Mouse (Mus musculus): ENCODE measurements around the gene Adamts13. TPM values are rescaled to one million over a fixed set of nuclear protein-coding genes. Genes with fewer than 3 reads are reported as not detected.

The Adamts13 gene
- total RNA-seq, 2 experiments from 2014 or later = 1.0 to 1.4 TPM

DNA sequence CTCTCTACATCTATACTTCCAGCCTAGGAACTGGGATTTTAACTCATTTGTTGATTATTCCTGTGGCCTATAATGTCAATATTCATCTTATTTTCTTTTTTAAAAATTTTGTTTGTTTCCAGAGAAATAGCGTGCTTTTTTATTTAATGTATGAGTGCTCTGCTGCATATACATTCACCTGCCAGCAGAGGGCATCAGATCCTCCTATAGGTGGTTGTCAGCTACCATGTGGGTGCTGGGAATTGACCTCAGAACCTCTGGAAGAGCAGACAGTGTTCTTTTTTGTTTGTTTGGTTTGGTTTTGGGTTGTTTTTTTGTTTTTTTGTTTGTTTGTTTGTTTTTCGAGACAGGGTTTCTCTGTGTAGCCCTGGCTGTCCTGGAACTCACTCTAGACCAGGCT, 6.0 kb upstream of the Adamts13 start:
- no peak for DNase-seq (ENCODE audit: low spot score in 2 of 2)

DNA sequence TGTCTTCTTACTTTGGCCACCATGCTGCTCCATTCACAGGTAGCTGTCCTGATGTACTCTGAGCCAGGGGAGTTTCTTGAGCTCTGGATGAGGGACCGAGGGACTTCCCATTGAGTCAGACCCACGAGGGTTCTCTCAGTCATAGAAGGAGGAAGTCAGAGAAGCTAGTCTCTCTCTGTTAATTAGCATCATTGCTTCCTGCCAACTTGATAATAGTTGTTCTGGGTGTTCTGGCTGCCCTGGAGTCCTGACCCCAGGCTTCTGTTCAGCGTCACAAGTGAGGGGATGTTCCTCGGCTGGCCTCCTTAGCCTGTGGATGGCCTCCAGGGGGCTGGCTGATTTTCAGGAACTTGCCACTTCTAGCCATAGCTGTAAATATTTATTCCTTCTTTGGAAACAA, 744 bp downstream of the Adamts13 start:
- DNase-seq (ENCODE audit: low spot score in 2 of 2) = no peak

GRCm38 (mm10) chr2:26980361-26980760, 7.1 kb downstream of the Adamts13 start:
- no peak for DNase-seq (ENCODE audit: low spot score in 2 of 2)

- no peak for DNase-seq (ENCODE audit: low spot score in 2 of 2)
Measured at GRCm38 (mm10) chr2:26984179-26984578, 11.0 kb downstream of the Adamts13 start.

- no peak for DNase-seq (ENCODE audit: low spot score in 2 of 2)
Measured at GRCm38 (mm10) chr2:26984640-26985039, 11.4 kb downstream of the Adamts13 start.

DNA sequence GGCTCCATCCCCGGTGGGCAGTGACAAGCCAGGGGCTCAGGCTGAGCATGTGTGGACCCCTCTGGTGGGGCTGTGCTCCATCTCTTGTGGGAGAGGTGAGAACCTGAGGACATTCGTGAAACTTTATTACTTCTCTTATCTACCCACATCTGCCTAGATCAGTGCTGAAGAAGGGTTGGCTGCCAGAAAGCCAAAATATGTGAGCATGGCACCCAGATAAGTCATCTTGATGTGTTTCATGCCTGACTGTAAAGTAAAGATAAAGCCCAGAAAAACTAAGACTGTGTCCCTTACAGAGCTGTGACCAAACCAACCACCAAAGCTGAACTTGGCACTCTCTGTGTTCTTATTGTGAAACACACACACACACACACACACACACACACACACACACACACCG, 20.7 kb downstream of the Adamts13 start:
- no peak for DNase-seq (ENCODE audit: low spot score in 2 of 2)

GRCm38 (mm10) chr2:26997498-26997897, 24.3 kb downstream of the Adamts13 start:
- no peak for DNase-seq (ENCODE audit: low spot score in 2 of 2)

DNA sequence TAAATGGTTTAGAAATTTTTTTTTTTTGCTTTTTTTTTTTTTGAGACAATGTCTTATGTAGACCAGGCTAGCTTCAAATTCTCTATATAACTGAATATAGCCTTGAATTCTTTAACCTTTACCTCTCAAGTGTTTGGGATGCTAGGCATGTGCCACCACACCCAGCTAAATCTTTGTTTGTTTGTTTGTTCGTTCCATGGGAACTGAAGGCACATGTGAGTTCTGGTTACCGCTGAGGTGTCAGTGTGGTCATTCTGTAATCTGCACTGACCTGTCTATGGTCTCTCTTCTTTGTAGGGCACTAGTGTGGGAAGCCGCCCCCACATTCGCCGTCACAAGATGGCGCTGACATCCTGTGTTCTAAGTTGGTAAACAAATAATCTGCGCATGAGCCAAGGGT, 24.8 kb downstream of the Adamts13 start:
- DNase-seq (ENCODE audit: low spot score in 2 of 2) = no peak

- DNase-seq (ENCODE audit: low spot score in 2 of 2) = peak in 1 of 2 experiments; percentile 46
Measured at GRCm38 (mm10) chr2:27006255-27006654, 33.0 kb downstream of the Adamts13 start.

- no peak for DNase-seq (ENCODE audit: low spot score in 2 of 2)
Measured at GRCm38 (mm10) chr2:27007701-27008100, 34.5 kb downstream of the Adamts13 start.

GRCm38 (mm10) chr2:27009714-27010244, 36.6 kb downstream of the Adamts13 start, which contains the start of gene Cacfd1:
Gene Cacfd1 (plus strand): TSS chr2:27009926.
- DNase-seq (ENCODE audit: low spot score in 2 of 2) = peak; percentile 68 to 84

GRCm38 (mm10) chr2:27017802-27018201, 44.6 kb downstream of the Adamts13 start:
- DNase-seq (ENCODE audit: low spot score in 2 of 2) = peak in 1 of 2 experiments; percentile 83

GRCm38 (mm10) chr2:27019530-27019929, 46.3 kb downstream of the Adamts13 start:
- DNase-seq (ENCODE audit: low spot score in 2 of 2) = no peak

DNA sequence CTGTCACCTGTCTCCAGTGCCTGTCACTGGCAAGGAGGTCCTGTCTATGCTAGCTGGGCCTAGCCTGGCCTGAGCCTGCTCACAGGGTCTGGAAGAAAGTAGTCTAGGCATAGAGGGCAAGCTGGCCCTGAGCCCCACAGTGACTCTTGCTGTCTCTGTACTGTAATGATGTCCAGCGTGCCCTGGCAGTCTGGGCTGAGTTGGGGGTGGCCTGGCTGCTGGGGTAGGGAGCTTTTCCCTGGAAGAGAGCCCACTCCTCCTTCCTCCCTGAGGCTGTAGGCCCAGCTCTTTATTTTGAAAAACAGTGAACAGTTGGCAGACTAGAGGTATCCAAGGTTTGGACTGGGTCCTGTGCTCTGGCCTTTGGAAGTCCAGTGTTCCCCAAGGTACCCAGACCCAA, 47.9 kb downstream of the Adamts13 start:
- DNase-seq (ENCODE audit: low spot score in 2 of 2) = no peak

- DNase-seq (ENCODE audit: low spot score in 2 of 2) = no peak
Measured at GRCm38 (mm10) chr2:27022612-27023011, 49.4 kb downstream of the Adamts13 start.

DNA sequence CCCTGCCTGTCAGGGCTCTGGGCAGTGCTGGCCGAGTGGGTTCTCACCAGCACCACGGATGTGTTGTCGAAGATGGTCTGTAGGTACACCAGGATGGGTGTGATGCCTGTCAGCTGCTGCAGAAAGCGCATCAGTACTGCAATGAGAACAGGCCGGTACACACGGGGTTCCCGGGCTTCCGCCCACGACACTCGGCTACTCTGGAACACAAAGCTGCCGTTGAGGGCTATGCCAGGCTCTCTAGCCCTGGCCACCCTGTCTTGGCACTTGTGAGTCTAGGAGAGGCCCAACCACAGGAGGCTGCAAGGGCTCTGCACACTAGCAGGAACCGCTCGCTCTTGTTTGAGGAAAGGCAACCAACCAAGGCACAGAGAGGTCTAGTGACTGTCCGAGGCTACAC, 50.9 kb downstream of the Adamts13 start:
- DNase-seq (ENCODE audit: low spot score in 2 of 2) = peak in 1 of 2 experiments; percentile 52

GRCm38 (mm10) chr2:27025545-27025944, 52.3 kb downstream of the Adamts13 start:
- no peak for DNase-seq (ENCODE audit: low spot score in 2 of 2)

DNA sequence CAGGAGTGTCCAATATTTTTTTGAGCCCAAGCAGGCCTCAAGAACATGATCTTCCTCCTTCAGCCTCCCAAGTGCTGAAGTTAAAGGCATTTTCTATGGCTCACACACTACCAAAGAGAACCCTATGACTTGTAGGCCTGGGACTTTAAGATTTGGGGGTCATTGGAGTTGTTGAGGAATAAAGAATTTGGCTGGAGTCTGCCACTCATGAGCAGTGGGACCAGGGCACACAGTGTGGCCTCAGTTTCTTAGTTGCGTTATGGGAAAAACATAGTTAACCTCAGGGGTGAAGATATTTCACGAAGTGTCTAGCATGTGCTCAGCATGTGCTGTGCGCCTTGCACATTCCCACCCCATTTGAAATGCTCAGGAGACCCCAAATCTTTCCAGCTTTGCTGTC, 53.1 kb downstream of the Adamts13 start:
- DNase-seq (ENCODE audit: low spot score in 2 of 2) = no peak

DNA sequence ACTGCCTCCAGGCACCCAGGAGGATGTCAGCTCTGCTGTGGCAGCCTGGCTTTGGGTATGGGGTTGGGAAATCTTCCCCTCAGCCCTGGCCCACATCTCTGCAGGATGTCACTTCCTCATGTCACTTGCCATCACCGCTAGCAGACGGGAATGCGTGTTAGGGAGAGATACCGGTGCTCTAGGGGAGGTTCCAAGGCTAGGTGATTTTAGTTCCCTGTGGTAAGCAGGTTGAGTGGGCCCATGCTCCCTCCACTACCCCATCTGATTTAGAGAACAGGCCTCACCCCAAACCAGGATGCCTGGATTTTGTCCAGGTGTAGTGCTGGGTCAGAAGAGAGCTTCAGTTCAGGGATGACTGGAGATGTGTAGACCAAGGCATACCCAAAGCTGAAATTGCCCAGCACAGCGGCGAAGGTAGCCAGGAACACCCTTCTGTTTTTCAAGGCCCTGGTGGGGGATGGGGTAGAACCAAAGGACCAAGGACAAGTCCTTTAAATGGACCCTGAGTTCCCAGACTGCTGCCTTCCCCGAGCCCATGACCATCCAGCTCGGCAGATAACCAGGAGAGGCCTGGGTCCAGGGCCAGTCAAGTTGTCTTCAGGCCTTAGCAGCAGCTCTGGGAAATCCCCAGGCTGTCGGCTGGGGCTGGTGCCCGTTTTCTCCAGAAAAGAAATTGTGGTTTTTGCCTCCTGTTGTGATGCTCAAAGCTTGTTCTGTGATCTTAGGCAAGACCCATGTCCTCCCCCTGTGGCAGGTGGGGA, 53.8 kb downstream of the Adamts13 start:
- no peak for DNase-seq (ENCODE audit: low spot score in 2 of 2)

GRCm38 (mm10) chr2:27027618-27028436, 54.6 kb downstream of the Adamts13 start, which contains the start of gene Slc2a6:
Gene Slc2a6 (minus strand): TSS chr2:27027998.
- DNase-seq (ENCODE audit: low spot score in 2 of 2) = peak; percentile 90 to 93

GRCm38 (mm10) chr2:27028437-27029015, 55.3 kb downstream of the Adamts13 start:
- DNase-seq (ENCODE audit: low spot score in 2 of 2) = no peak

DNA sequence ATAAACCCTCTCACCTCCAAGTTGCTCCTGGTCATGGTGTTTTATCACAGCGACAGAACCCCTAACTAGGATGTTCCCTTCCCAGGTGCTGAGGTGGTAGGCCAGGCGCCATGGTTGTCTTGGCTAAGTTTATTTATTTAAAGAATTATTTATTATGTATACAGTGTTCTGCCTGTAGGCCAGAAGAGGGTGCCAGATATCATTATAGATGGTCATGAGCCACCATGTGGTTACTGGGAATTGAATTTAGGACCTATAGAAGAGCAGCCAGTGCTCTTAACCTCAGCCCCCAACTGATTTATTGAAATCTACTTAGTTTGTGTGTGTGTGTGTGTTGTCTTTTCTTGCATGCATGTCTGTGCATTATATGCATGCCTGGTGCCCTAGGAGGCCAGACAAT, 59.1 kb downstream of the Adamts13 start:
- no peak for DNase-seq (ENCODE audit: low spot score in 2 of 2)
